Mouse (Mus musculus) bone marrow macrophage, adult 2 months (primary cell): ENCODE measurements at regions not wholly inside any gene's neighbourhood (a gene's known extent, or its start where the extent isn't known, plus 50 kb on each side); places are given as distances from the start of the nearest gene placed in this dataset.
"Not testable (repeated sequence)": the region's sequence is repeated elsewhere in the genome, so short reads cannot be mapped to it uniquely, and the experiment has no call there.

Source experiments
- H3K27ac ChIP-seq: 2 replicates; pipeline ENCODE4 v1.5.1; 2012; ENCODE audit warnings: low read depth, low read length; ENCODE audit not compliant: insufficient read depth
- H3K4me1 ChIP-seq: 2 replicates; pipeline ENCODE4 v1.6.1; 2012; ENCODE audit warnings: low read length; ENCODE audit not compliant: control insufficient read depth, insufficient read depth
- H3K4me3 ChIP-seq: 2 replicates; pipeline ENCODE4 v1.5.1; 2012; ENCODE audit warnings: mild to moderate bottlenecking, low read length, moderate library complexity; ENCODE audit not compliant: insufficient read depth
- CTCF ChIP-seq: IDR thresholded peaks from 2 replicates; pipeline ENCODE4 v1.5.1; 2012; ENCODE audit warnings: low read depth, mild to moderate bottlenecking, low read length, moderate library complexity
- POLR2A ChIP-seq: IDR thresholded peaks from 2 replicates; pipeline ENCODE4 v1.6.1; 2012; ENCODE audit warnings: mild to moderate bottlenecking, low read depth, low read length, borderline replicate concordance

- no peak overlapping the region for H3K27ac ChIP-seq
- peaks cover 6% of the 10 kb centered on the region for H3K4me1 ChIP-seq
- no peak; the same call in 1 of the 2 replicates for TF ChIP-seq CTCF
- TF ChIP-seq POLR2A = no peak
- no peak overlapping the region for H3K4me3 ChIP-seq
These were observed 52.0 kb upstream of the Ak4 start for GRCm38 (mm10) chr4:101366905-101367679.

DNA sequence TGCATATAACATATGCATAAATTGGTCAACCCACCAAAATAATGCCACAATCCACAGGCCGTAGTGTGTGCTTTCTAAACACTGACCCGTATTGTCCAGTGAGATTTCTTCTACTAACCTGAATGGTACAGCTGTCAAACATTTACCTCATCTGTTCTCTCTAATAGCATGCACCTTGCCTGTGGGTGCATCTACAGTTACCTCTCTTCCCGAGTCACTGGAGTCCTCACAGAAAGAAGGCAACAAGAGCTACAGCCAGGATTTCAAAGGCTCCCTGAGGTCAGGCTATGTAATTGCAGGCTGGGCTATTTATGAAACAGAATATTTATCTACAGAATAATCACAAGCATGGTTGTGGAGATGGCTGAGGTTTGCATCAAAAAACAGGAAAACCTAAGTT, 53.8 kb upstream of the Ak4 start:
- Histone ChIP-seq H3K4me3 (no peak overlapping the region), H3K4me1 (peaks cover 10% of the 10 kb centered on the region)

DNA sequence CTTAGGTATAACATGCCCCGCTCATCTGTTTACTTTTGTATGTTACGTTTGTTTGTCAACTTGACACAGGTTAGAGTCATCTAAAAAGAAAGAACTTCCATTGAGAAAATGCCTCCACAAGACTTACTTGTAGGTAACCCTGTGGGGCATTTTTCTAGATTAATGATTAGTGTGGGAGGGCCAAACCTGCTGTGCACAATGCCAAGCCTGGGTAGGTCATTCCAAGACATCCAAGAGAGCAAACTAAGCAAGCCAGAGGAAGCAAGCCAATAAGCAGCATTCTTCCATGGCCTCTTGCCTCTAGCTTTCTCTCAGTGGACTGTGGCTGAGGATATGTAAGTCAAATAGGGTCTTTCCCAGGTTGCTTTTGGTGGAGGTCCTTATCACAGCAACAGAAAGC, 54.4 kb upstream of the Ak4 start:
- H3K4me1 ChIP-seq = peaks cover 11% of the 10 kb centered on the region
- no peak overlapping the region for H3K4me3 ChIP-seq
- TF ChIP-seq CTCF = no peak
- no peak for TF ChIP-seq POLR2A
- H3K27ac ChIP-seq = no peak overlapping the region

More for the DNA sequence above, 53.8 kb upstream of the Ak4 start:
- TF ChIP-seq POLR2A = no peak
- TF ChIP-seq CTCF = no peak
- H3K27ac ChIP-seq = no peak overlapping the region

DNA sequence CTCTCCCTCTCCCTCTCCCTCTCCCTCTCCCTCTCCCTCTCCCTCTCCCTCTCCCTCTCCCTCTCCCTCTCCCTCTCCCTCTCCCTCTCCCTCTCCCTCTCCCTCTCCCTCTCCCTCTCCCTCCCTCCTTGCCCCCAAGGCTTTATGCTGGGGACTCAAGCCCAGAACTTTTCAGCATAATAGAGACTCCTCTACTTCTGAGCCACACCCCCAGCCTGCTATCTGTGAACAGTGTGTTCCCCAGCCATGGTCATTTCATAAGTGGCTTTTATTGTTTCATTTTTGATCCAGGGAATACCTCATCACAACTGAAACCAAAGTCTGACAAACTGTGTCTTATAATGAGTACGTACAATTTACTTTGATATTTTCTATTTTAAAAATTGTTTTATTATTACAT, 55.8 kb upstream of the Ak4 start:
- peaks cover 11% of the 10 kb centered on the region for H3K4me1 ChIP-seq
- H3K27ac ChIP-seq, H3K4me3 ChIP-seq: not testable (repeated sequence)

GRCm38 (mm10) chr4:101361779-101362178, 57.3 kb upstream of the Ak4 start:
- Histone ChIP-seq H3K4me1 (peaks cover 12% of the 10 kb centered on the region), H3K27ac (no peak overlapping the region), H3K4me3 (no peak overlapping the region)
- TF ChIP-seq POLR2A (no peak), CTCF (no peak)

- Histone ChIP-seq H3K4me1 (peaks cover 9% of the 10 kb centered on the region), H3K27ac (no peak overlapping the region), H3K4me3 (no peak overlapping the region)
- TF ChIP-seq CTCF = no peak
- TF ChIP-seq POLR2A = no peak
These were observed 58.8 kb upstream of the Ak4 start for GRCm38 (mm10) chr4:101360296-101360695.

DNA sequence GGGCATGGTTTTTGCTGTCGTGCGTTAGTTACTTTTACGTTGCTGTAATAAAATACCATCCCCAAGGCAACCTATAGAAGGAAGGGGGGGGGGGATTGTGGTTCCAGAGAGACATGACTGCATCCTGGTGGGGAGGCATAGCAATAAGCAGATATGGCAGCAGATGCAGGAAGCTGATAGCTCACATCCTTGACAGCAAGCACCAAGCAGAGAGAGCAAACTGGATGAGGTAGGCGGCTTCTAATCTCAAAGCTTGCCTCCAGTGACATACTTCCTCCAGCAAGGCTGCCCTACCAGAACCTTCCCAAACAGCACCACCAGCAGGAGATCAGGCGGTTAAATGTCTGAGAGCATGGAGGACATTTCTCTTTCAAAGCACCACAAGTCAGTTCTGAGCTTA, 60.0 kb upstream of the Ak4 start:
- no peak for TF ChIP-seq CTCF
- H3K4me3 ChIP-seq = no peak overlapping the region
- peaks cover 9% of the 10 kb centered on the region for H3K4me1 ChIP-seq
- no peak overlapping the region for H3K27ac ChIP-seq

- Histone ChIP-seq H3K4me1 (peaks cover 14% of the 10 kb centered on the region), H3K27ac (no peak overlapping the region), H3K4me3 (no peak overlapping the region)
- TF ChIP-seq POLR2A = no peak
- TF ChIP-seq CTCF = no peak
These were observed 60.6 kb upstream of the Ak4 start for GRCm38 (mm10) chr4:101358525-101358924.

DNA sequence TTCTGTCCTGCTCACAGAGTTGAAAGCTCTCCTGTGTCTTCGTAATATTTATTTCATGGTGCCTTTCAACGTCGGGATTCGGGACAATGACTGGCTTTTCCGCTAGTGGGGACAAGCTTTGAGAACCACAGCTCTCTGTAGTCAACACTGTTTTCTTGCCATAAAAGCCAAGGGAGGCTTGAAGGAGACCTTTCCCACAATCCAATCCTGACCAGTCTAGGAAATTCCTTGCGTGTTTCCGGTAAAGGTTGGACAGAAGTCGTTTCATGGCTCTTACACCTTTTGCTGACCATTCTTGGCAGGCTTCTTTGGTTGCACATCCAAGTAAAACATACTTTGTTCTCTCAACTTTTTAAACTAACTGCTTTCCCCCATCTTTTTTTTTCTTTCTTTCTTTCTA, 61.2 kb upstream of the Ak4 start:
- Histone ChIP-seq H3K27ac (no peak overlapping the region), H3K4me3 (peak overlapping the region; percentile 96), H3K4me1 (peaks cover 15% of the 10 kb centered on the region)
- TF ChIP-seq CTCF (no peak), POLR2A (no peak)

DNA sequence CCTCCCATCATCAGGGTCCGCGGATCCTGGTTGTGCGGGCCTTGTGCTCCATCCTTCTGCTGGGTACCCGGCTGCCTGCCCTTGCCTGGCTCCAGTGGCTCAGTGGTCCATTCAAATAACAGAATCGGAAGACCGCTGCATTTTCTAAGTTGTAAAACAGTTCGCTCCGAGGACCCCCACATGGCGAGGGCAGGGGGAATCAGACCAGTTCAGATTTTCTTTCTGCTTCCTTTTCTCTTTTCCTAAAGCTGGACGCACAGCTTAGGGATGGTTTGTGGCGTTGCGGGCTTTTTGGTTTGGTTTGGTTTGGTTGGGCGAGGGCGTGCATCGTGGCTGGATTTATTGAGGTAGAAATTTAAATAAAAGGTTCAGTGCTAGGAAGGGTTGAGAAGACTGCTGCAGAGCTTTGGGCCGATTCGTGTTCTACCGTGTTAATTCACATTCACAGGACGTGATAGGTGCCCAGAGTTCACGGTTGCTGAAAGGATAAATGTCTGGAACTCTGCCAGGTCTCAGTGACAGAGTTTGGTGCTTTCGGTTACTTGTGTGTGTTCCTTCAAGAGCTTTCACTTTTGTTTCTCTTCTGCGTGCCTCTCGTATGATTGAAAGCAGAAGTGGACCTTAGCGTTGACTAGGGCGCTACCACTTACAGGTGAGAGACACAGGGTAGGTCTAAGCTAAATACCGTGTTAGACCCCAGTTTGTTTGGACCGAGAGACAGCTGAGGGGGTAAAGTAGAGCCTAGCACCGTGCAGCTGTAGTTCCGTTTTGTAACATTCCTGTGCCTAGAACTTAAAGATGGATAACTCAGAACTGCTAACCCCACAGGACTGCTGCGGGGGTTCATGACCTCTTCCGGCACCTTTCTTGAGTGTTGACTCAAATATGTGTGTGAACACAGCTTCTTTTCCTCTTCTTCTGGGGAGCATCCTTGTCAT, 61.9 kb upstream of the Ak4 start:
- Histone ChIP-seq H3K4me3 (peak overlapping the region; percentile 96), H3K27ac (peak overlapping the region; percentile 94), H3K4me1 (peaks cover 17% of the 10 kb centered on the region)
- no peak for TF ChIP-seq POLR2A
- TF ChIP-seq CTCF = no peak
